Mouse (Mus musculus): ENCODE results near the gene Scn1a. TPM values are rescaled to one million over a fixed set of nuclear protein-coding genes. Genes with fewer than 3 reads are reported as not detected.

The Scn1a gene
- polyA plus RNA-seq, 1 experiment from 2014 or later: 15.5 TPM

Other genes starting within 250 kb of the Scn1a start
- 11.0 and 15.5 TPM in 2 replicates for gene Ttc21b, start 184.2 kb downstream of the Scn1a start, polyA plus RNA-seq (2014; fragmentation: Nextera tagmentation; extraction: Ambion mirVana)
- 8.5 and 12.7 TPM in 2 replicates for gene Scn9a, start 194.1 kb upstream of the Scn1a start, polyA plus RNA-seq (2014; fragmentation: Nextera tagmentation; extraction: Ambion mirVana)

Data from midbrain, embryonic 14.5 days (tissue).